Mouse (Mus musculus) heart, embryonic 14.5 days (tissue): ENCODE results near the gene P4ha3. TPM values are rescaled to one million over a fixed set of nuclear protein-coding genes. Genes with fewer than 3 reads are reported as not detected.

Source experiments
- ATAC-seq: fragments of 200-750 bp; cut with Nextera tagmentation; 2 replicates; pipeline ENCODE4 v1.8.0; 2017; ENCODE audit warnings: low read depth, moderate TSS enrichment; ENCODE audit not compliant: insufficient number of reproducible peaks, insufficient read depth, low FRiP score
- H3K27ac ChIP-seq, 2 experiments: fragments of 200-500 bp in 1 of 2; fragments of 300-500 bp in 1 of 2; sonication (generic) in 1 of 2; replicated peaks in 1 of 2; 2 replicates each; pipeline ENCODE4 v1.5.1; 2012 to 2014; ENCODE audit warnings: low read depth in 2 of 2, low read length in 2 of 2, control low read depth in 1 of 2, mild to moderate bottlenecking in 1 of 2, mixed read lengths in 1 of 2; ENCODE audit not compliant: control insufficient read depth in 1 of 2, insufficient read depth in 1 of 2
- H3K27me3 ChIP-seq: fragments of 300-500 bp; sonication (generic); 2 replicates; pipeline ENCODE4 v1.6.1; 2014; ENCODE audit warnings: mild to moderate bottlenecking, low read length, control low read depth; ENCODE audit not compliant: control insufficient read depth, insufficient read depth
- H3K36me3 ChIP-seq: fragments of 300-500 bp; sonication (generic); 2 replicates; pipeline ENCODE4 v1.6.1; 2014; ENCODE audit warnings: mild to moderate bottlenecking, control low read depth, low read length, mixed read lengths; ENCODE audit not compliant: control insufficient read depth, insufficient read depth
- H3K4me1 ChIP-seq, 2 experiments: fragments of 200-500 bp in 1 of 2; fragments of 300-500 bp in 1 of 2; sonication (generic) in 1 of 2; 2 replicates each; pipeline ENCODE4 v1.6.1; 2012 to 2014; ENCODE audit warnings: low read length in 2 of 2, control low read depth in 1 of 2, mixed read lengths in 1 of 2; ENCODE audit not compliant: control insufficient read depth in 2 of 2, insufficient read depth in 2 of 2
- H3K4me2 ChIP-seq: fragments of 300-500 bp; sonication (generic); 2 replicates; pipeline ENCODE4 v1.6.1; 2014; ENCODE audit warnings: mild to moderate bottlenecking, low read length
- H3K4me3 ChIP-seq, 2 experiments: fragments of 200-500 bp in 1 of 2; fragments of 300-500 bp in 1 of 2; sonication (generic) in 1 of 2; 2 replicates each; pipeline ENCODE4 v1.5.1; 2012 to 2014; ENCODE audit warnings: low read length in 2 of 2, mild to moderate bottlenecking in 2 of 2, control low read depth in 1 of 2, low read depth in 1 of 2, moderate library complexity in 1 of 2; ENCODE audit not compliant: control insufficient read depth in 1 of 2, insufficient read depth in 1 of 2
- H3K9ac ChIP-seq: fragments of 300-500 bp; sonication (generic); 2 replicates; pipeline ENCODE4 v1.6.1; 2014; ENCODE audit warnings: mild to moderate bottlenecking, low read length
- H3K9me3 ChIP-seq: fragments of 300-500 bp; sonication (generic); 2 replicates; pipeline ENCODE4 v1.6.1; 2016; ENCODE audit warnings: low read length, control low read depth; ENCODE audit not compliant: control insufficient read depth
- WGBS: fragments of 180-500 bp; shearing (Covaris S2); extraction: QIAGEN DNeasy Blood & Tissue Kit; methylation state at CpG from one replicate; pipeline ENCODE4 v1.1.7; 2014; 5-methylcytosine and 5-hydroxymethylcytosine counted together
- polyA plus RNA-seq: library from polyadenylated mRNA; unstranded; fragments of >200 nt; fragmentation: Nextera tagmentation; extraction: Ambion mirVana; gene quantifications from 2 replicates; pipeline ENCODE4 v1.2.1, GENCODE M21; 2014

The P4ha3 gene
- polyA plus RNA-seq, 1 experiment from 2014 or later: 15.7 TPM

DNA sequence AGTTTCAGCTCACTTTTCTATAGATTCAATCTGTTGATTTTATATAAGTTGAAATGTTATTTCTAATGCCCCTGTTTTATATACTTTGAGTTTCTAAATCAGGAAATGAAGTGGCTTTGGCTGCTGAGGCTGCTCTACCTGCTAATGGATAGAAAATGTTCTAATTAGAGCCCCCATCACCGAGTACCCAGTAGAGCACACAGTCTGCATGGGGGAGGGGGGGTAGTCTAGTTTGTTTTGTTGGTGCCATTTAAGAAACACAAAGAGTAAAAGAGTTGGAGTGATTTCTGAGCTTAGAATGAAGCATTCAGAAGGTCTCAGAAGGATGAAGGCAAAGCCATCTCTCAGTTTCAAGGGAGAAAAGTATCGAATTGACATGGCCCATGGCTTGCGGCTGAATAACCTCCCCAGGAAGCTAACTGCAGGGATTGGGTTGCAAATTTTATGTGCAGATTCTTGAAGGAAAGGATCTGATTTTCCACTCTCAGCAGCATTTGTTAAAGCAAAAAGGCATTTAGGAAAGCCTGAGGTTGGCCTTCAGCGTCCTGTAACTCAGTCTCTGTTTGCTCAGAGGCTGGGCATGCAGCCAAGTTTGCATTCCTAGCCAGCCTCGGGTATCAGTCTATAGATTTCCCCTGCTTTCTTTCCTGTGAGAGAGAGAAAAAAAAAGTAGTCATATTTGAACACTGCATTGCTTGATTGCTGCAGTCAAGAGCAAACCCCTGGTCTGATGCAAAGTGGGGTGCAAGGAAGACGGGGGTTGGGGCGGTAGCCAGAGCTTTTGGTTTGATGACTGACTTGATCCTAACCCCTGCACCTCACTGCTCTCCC, 2.6 kb downstream of the P4ha3 start:
- ATAC-seq: peak; percentile 81
- H3K36me3 ChIP-seq: no peaks in the 10 kb centered on the region; the same call in 1 of the 2 replicates
- WGBS: 11% methylated on average over 7 of the region's 7 CpGs
- H3K9ac ChIP-seq: peak overlapping the region; percentile 62
- H3K27me3 ChIP-seq: no peaks in the 10 kb centered on the region
- peaks cover 14 to 36% of the 10 kb centered on the region in 2 experiments for H3K4me1 ChIP-seq
- peaks cover 7% of the 10 kb centered on the region; the same call in 1 of the 2 replicates for H3K9me3 ChIP-seq
- H3K4me3 ChIP-seq: peak overlapping the region; percentile 7 to 25; a peak in 3 of 4 replicates
- peak overlapping the region; percentile 90 to 96 for H3K27ac ChIP-seq
- peak overlapping the region; percentile 69 for H3K4me2 ChIP-seq

DNA sequence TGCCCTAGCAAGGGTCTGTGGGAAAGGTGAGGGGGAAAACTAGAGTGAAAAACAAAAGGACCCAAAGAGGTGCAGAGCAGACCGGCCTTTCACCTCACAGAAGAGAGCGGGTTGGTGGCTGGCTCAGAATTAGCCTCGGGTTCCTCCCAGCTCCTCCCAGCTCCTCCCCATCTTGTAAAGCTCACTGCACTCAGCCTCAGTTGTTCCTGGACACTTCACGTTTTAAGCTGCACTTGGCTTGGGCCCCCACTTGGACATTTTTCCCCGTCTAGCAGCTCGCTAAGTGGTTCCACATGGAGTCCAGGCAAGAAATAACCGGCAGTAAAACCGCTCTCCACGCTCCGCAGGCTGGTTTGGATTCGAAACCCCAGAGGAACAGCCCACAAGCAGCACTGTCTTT, 3.3 kb downstream of the P4ha3 start:
- ATAC-seq: peak; percentile 31
- Histone ChIP-seq H3K4me1 (peaks cover 14 to 36% of the 10 kb centered on the region in 2 experiments), H3K27me3 (no peaks in the 10 kb centered on the region), H3K36me3 (peaks cover 5% of the 10 kb centered on the region; the same call in 1 of the 2 replicates), H3K27ac (peak overlapping the region; percentile 90 to 96), H3K4me3 (peak overlapping the region; percentile 7 to 25; a peak in 3 of 4 replicates), H3K9me3 (peaks cover 7% of the 10 kb centered on the region; the same call in 1 of the 2 replicates), H3K4me2 (peak overlapping the region; percentile 69), H3K9ac (peak overlapping the region; percentile 62)
- 22% methylated on average over 11 of the region's 11 CpGs for WGBS

DNA sequence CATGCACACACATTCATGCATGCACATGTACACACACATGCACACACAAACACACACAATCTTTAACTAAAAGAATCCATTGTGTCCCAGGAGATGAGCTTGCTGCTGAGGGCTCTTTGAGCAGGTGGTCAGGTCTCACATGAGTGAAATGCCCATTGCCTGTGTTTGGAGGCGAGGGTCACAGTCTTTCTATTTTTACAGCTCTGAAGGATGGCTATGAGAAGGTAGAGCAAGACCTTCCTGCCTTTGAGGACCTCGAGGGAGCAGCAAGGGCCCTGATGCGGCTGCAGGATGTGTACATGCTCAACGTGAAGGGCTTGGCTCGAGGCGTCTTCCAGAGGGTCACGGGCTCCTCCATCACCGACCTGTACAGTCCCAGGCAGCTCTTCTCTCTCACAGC, 8.2 kb downstream of the P4ha3 start:
- H3K27ac ChIP-seq: no peak overlapping the region
- H3K27me3 ChIP-seq: no peaks in the 10 kb centered on the region
- ATAC-seq: no peak
- no peak overlapping the region for H3K4me2 ChIP-seq
- 80% methylated on average over 8 of the region's 8 CpGs for WGBS
- H3K36me3 ChIP-seq: peaks cover 26% of the 10 kb centered on the region
- peaks cover 7% of the 10 kb centered on the region; the same call in 1 of the 2 replicates for H3K9me3 ChIP-seq
- H3K4me1 ChIP-seq: peaks cover 6 to 14% of the 10 kb centered on the region in 2 experiments
- no peak overlapping the region for H3K4me3 ChIP-seq
- no peak overlapping the region for H3K9ac ChIP-seq

DNA sequence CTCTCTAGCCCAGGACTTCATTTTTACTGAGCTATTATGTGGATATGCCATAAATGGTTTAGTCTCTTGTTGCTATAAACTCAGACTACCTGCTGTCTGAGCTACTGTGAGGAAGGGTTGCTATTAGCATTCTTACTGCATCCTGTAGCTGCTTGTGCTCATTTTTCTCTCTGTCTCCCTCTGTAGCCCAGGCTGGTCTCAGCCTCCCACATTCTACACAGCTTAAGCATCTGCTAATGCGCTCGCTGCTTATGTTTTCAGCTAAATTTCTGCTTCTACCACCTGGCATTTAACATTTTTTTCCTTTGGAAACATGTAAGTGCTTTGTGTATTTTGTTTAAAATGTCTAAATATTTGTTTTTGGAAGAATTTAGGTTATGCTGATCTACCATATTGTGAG, 10.4 kb downstream of the P4ha3 start:
- peaks cover 3 to 6% of the 10 kb centered on the region in 2 experiments for H3K4me1 ChIP-seq
- H3K36me3 ChIP-seq: peaks cover 30% of the 10 kb centered on the region
- no peak overlapping the region for H3K4me3 ChIP-seq
- WGBS: 98% methylated on average over 2 of the region's 2 CpGs
- ATAC-seq: no peak
- H3K4me2 ChIP-seq: no peak overlapping the region
- no peak overlapping the region for H3K27ac ChIP-seq
- H3K9me3 ChIP-seq: peaks cover 6% of the 10 kb centered on the region; the same call in 1 of the 2 replicates
- no peak overlapping the region for H3K9ac ChIP-seq
- H3K27me3 ChIP-seq: no peaks in the 10 kb centered on the region

DNA sequence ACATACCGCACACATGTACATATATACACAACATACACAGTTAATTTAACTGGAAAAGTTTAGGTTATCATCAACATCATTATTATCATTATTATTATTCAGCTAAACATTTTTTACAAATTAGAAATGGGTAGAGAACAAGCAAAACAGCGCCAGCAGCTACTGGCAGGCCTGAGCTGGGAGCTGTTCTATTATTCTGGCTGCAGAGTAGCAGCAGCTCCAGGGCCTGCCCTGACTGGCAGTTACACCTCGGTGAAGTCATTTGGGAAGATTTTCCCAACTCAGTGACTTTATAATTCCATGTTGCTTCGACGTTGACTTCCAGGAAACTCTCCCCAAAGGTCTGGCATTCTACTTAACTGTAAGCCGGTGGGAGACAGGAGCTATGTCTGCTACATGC, 11.4 kb downstream of the P4ha3 start:
- H3K9me3 ChIP-seq: no peaks in the 10 kb centered on the region
- peaks cover 30% of the 10 kb centered on the region for H3K36me3 ChIP-seq
- no peak for ATAC-seq
- 65% methylated on average over 6 of the region's 6 CpGs for WGBS
- H3K27me3 ChIP-seq: no peaks in the 10 kb centered on the region
- no peak overlapping the region for H3K27ac ChIP-seq
- H3K4me1 ChIP-seq: peaks cover 10 to 14% of the 10 kb centered on the region in 2 experiments
- H3K4me3 ChIP-seq: no peak overlapping the region
- no peak overlapping the region for H3K4me2 ChIP-seq
- no peak overlapping the region for H3K9ac ChIP-seq

GRCm38 (mm10) chr7:100298861-100299510, 13.7 kb downstream of the P4ha3 start:
- H3K9me3 ChIP-seq: no peaks in the 10 kb centered on the region
- WGBS: 64% methylated on average over 14 of the region's 14 CpGs
- H3K9ac ChIP-seq: no peak overlapping the region
- H3K27me3 ChIP-seq: no peaks in the 10 kb centered on the region
- H3K4me2 ChIP-seq: no peak overlapping the region
- peaks cover 19 to 26% of the 10 kb centered on the region in 2 experiments for H3K4me1 ChIP-seq
- peak overlapping the region in 1 of 2 experiments; percentile 55; a peak in 1 of 4 replicates for H3K27ac ChIP-seq
- ATAC-seq: no peak
- H3K4me3 ChIP-seq: no peak overlapping the region
- peaks cover 22% of the 10 kb centered on the region for H3K36me3 ChIP-seq

- Histone ChIP-seq H3K9ac (no peak overlapping the region), H3K4me3 (no peak overlapping the region), H3K27ac (peak overlapping the region; percentile 38 to 79; a peak in 3 of 4 replicates), H3K27me3 (no peaks in the 10 kb centered on the region), H3K36me3 (0 out of 2 replicates have a peak, but pooled peaks cover 7% of the 10 kb centered on the region), H3K4me1 (peaks cover 19 to 26% of the 10 kb centered on the region in 2 experiments), H3K9me3 (no peaks in the 10 kb centered on the region), H3K4me2 (no peak overlapping the region)
- ATAC-seq: no peak
- 55% methylated on average over 3 of the region's 3 CpGs for WGBS
Measured at GRCm38 (mm10) chr7:100301390-100301789, 16.1 kb downstream of the P4ha3 start.
